Mouse (Mus musculus) urinary bladder, adult 2 months (tissue): Measurements from ENCODE around the gene Cdk12. TPM values are rescaled to one million over a fixed set of nuclear protein-coding genes. Genes with fewer than 3 reads are reported as not detected.

Source experiments
- DNase-seq: peaks from one replicate; pipeline ENCODE4 v3.0.0; 2022; ENCODE audit warnings: low spot score
- polyA plus RNA-seq: library from polyadenylated mRNA; depleted of rRNA; stranded (reverse); fragments of >200 nt; gene quantifications from 2 replicates; pipeline ENCODE4 v1.2.3, GENCODE M21; 2012

Cdk12 gene
- polyA plus RNA-seq, 1 experiment: 20.5 TPM

DNA sequence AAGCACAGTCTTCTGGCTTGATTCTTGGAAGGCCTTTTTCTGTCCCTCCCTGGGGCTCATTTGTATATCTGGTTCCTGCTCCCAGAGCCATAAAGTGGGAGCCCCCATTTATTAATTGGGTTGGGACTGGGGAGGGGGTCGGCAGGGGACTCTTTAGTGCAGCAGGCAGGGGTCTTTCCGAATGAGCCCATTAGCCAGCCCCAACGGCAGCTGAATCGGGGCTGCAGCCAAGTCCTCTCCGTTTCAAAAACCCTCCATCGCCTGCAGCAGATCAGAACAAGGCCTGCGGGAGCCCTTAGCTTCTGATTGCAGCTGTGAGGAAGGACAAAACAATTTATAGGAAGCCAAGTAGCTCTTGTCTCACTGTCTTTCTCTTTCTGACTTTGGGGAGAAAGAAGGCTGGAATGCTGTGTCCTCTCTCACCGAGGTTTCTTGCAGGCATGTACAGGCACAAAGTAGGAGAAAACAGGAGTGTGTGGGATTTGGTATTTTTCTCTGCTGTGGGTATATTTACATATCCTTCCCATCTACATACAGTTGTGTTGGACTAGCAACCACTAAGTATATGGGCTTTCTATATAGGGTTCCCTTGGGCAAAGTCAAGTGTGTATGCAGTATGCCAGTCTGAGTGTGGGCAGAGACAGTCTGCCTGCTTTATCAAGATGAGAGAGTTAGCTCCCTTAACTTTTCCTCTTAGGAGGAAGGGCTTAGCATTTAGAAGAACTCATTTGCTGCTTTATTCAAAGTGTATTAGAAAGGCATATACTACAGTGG, 58.0 kb downstream of the Cdk12 start:
- DNase-seq: no peak

DNA sequence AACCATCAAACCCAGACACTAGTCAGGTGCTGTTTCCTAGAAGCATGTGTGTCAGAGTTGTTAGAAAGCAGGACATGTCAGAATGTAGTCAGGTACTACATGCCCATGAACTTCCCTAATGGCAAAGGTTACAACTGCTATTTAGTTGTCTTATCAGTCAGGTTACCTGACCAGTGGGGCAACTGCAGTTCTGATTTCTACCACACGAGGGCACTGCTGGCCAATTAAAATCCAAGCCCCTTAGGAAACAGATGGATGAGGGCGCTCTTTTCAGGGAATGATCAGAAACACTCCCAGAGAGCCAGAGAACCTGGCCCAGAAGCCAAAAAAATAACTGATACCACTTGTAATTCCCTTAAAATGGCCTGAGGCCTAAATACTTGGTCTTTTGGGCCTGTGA, 62.2 kb downstream of the Cdk12 start:
- DNase-seq: peak; percentile 66

DNA sequence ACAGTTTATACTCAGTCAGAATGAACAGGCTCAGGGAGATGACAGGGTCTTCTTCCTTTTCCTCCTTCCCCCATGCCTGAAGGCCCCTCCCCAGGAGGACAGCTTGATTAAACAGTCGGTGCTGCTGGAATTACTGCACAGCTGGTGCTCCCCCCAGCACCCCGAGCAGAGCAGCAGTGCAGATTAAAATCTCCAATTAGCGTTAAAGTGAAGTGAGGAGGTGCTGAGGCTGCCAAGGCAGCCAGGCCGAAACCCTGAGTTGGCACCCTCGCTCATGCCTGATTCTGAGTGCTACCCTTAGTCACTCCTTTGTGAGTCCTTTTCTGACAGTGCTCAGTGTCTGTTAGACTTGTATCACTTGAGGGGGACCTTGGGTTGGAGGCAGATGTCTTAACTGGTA, 63.0 kb downstream of the Cdk12 start:
- DNase-seq: no peak

DNA sequence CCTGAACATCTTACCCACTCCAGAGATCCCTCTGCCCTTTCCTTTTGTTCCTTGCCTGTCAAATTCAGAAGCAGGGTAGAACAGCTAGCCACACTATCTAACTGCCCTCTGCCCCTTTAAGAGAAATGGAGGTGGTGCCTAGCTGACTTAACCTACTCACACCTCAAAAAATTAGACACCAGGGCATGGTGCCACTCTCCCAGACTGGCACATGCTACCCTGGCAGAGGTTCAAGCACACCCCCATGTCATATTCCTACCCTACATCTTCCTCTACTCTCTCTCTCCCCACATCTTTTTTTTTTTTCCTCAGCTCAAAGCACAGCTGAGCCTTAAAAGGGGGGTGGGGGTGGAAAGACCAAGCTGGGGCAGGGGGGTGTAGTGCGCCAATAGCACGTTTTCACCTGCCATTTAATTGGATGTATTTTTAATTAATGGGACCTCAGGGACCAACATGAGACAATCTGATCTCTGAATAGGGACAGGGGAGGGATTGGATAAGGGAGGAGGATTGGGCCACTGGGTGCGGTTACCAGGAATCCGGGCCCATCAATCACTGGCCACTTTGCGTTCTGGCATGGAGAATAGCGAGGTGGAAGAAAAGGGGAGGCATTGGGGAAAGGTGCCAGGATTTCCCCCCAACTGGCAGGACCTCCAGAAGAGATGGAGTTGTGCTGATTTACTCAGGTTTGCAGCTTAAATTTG, 64.0 kb downstream of the Cdk12 start:
- no peak for DNase-seq

DNA sequence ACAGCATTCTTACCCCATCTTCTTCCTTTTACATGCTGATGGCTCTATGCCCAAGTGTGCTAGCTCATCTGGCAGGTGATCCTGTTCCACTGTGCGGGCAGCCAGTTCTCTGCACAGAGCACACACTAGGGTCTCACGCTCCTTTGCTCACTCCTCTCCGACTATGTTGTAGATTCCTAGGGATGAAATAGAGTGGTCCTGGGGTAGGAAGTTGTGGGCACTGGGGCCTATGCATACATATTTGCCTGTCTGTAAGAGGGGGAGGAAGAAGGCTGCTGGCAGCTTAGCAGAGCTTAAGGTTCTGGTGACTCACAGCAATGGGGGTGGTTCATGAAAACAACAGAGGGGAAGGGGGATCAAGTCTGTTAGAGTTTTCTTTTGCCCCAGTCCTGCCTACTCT, 67.2 kb downstream of the Cdk12 start:
- DNase-seq: no peak

DNA sequence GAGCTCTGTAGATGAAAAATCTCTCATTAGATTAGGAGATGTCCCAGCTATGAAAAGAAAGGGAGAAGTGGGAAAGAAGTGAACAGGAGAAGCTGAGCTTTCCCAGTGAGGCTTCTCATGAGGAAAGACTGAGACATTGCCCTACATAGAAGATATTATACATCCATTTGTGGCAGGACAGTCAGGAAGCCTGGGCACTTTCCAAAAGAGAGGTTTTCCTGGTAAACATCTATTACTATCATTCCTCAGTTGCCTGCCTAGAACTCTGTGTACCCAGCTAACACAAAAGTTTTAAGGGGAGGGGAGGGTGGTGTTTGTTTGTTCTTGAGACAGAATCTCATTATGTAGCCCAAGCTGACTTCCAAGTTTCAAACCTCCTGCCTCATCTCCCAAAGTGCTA, 67.6 kb downstream of the Cdk12 start:
- DNase-seq: no peak

DNA sequence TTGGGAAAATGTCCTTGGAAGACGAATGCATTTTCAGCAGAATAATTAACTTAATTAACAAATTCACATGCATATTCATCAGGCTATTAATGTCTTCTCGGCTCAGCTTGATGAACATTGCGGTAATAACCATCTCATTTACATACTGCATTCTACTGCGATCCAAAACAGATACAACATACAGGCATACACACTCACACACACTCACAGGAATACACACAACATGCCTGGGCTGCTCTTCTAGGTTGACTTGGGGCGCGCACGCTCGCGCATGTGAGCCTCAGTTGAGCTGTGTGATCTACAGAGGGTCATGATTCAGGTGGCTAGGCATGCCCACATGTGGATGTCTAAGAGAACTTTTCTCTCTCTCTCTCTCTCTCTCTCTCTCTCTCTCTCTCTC, 80.9 kb downstream of the Cdk12 start:
- no peak for DNase-seq

DNA sequence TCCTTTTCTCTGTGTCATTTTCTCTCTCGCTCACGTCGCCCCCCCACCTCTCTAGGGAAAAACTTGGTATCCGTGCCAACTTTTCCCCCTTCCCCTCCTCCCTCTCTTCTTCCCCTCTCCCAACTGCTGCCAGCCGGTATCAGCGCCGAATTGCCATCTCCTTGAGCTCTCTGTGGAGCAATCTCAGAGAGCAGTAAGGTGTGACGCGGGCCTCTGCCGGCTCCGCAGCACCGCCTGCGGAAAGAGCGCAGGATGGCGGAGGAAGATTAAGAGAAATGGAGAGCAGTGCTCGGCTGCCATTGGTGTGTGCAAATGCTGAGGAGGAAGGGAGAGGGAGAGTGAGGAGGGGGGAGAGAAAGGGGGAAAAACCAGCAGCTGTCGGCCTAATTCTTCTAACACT, 81.4 kb downstream of the Cdk12 start:
- no peak for DNase-seq

DNA sequence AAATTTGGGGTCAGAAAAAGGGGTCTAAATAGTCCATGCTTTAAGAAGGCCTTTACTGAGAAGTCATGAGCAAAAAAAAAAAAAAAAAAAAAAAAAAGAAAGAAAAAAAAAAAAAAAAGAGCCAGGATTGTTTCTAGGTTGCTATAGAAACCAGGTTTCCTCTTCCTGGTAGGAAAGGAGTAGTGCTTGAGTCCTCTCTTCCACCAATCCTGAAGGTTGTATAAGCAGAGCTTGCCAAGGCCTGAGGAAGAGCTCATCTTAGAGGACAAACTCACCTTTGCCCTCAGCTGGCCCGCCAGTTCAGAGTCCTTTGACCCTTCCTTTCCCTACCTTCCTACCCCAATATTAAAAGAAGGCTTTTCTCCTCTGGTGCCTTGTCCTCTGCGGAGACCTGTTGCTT, 82.5 kb downstream of the Cdk12 start:
- DNase-seq: no peak

DNA sequence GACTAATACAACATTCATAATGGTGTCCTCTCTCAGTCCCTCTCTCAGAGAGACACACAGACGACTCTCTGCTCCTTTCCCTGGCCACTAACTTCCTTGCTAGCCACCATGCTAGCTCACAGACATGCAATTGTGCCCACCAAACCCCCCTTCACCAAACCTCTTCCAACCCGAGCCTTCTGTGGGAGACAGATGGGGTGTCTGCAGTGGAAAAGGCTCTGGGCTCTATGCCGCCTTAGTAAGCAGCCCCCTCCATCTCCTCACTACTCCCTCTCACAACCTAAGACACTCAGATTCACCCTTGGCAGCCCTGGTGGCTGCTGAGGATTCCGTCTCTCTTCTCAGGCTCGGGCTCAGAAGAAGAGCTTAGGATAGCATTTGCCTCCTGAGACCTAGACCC, 84.7 kb downstream of the Cdk12 start:
- DNase-seq: no peak

DNA sequence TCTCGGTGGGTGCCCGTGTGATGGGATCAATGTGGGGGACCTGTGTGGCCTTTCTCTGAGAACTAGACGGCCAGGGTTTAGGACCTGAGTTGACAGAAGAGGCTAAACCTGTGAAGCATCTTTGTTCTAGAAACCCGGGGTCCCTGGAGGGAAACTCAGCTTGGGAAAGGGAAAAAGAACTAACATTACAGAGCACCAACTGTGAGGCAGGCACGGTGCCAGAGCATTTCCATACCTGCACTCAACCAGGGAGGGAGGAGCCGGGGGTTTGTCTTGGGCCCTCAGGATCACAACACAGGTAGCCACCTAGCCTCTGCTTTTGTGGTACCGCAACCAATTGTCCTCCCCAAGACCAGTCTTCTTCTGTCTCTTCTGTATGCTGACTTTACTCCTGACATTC, 85.1 kb downstream of the Cdk12 start:
- no peak for DNase-seq

DNA sequence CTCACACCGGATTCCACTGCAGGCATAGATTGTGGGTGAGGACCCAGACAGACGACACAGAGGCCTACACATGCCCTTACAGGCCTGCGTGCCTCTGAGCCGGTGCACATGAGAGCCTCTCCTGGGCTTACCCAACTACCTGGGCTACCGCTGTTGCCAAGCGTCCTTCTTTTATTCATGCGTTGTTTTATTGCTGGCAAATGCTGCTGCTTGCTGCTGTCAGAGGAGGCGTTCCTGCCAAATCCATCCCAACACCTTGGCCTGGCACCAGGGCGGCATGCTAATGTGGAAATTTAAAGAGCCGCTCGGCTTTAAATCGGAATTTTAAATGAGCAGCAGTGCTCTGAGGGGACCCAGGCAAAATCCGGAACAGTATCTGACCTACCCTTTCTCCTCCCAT, 87.0 kb downstream of the Cdk12 start:
- DNase-seq: no peak

DNA sequence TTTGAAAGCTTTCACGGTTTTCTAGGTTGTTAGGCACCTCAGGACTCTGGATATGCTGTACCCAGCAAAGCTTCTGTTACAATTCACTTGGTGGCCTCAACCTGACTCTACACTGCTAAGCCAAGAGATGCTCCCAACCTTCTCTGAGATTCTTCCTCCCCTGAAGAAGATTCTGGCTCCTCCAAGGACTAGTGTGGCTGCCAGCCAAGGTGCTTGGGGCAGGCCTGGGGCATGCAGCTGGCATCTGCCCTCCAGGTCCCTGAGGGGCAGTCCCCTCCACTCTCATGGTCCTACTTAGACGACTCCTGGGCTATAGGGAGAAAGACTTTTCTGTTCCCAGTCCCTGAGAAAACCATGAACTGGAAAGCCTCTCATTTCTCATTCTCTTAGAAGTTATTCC, 88.0 kb downstream of the Cdk12 start:
- no peak for DNase-seq

DNA sequence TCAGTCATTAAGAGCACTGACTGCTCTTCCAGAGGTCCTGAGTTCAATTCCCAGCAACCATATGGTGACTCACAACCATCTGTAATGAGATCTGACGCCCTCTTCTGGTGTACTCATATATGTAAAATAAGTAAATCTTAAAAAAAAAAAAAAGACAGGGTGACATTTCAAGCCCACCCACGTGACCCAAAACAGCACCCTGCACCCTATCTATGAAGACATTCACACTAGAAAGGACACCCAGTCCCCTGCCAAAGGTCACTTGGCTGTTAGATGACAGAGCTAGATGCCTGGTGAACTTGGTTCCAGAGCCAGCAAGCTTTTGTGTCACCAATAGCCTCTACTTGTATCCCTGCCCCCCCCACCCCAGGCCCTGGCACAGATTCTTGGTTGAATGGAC, 90.2 kb downstream of the Cdk12 start:
- DNase-seq: no peak

DNA sequence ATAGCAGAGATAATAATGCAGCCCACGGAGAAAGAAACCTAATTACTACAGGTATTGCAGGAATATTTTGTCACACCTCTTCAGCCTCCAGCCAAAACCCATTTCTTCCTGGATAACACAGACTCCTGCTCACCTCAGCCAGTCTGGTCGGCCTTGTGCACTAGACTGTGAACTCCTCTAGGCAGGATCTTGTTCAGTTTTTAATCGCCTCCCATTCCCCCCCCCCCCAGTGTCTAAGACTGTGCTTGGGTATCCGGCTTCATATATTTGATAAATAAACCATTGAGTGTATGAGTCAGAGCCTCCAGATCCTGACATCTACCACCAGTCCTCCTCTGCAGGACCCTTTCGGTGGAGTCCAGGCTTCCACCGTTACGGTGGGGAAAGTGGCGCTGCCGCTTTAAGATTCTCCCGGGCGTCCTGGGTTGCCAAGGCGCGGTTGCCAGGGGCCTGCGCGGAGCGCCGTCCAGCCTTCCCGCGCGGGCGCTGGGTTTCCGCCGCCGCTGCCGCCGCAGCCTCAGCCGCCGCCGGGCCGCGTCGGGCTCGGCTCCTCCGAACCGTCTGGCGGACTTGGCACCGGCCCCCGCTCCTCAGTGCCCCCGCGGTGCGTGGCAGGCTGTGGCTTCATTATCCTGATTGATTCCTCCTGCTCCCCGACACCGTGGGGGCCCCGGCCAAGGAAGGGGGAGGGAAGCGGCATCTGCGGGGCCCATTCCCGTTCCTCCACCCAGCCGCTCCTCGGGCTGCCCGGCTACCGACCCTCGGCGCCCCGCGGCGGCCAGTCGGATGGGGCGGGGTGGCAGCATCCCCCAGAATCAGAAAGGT, 91.5 kb downstream of the Cdk12 start:
- peak; percentile 33 for DNase-seq

DNA sequence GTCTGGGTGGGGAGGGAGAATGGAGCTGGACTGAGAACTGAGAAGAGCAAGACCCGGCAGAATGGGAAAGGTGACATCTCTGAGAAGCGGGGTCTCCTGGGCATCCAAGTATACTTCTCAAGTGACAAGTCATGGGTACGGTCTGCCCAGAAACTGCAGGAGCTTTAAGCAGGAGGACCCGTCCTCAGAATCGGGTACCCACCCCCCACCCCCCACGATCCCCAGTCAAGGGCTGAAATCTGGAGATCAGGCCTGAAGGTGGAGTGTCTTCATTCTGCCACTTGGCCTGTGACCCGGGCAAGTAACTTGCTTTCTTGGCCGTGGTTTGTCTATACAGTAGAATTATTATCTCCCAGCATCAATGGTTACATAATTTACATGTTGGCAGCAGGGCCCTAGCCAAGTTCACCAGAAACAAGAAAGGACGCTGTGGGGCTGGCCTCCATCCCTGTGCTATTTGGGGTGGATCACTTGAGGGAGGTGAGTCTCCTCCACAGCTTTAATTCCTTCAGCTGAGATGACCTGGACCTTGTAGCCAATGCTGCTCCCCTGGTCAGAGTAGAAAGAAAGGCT, 92.2 kb downstream of the Cdk12 start:
- DNase-seq: no peak

DNA sequence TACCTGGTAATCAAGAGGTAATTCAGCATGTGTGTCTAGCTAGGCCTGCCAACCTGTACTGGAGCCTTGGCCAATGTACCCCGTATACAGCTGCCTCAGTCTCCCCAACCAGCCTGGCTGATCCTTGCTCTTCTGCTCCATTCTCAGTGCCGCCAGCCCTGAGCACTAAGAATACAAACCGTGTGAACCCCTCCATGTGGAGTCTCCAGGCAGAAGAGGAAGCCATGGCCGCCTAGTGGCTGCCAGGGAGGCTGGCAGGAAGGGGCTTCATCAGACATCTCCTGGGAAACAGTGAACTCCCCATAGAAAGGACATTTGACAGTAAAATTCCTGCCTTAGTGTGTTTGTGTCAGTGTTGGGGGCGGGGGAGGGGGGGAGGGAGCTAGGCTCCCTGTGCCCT, 93.4 kb downstream of the Cdk12 start:
- DNase-seq: no peak

DNA sequence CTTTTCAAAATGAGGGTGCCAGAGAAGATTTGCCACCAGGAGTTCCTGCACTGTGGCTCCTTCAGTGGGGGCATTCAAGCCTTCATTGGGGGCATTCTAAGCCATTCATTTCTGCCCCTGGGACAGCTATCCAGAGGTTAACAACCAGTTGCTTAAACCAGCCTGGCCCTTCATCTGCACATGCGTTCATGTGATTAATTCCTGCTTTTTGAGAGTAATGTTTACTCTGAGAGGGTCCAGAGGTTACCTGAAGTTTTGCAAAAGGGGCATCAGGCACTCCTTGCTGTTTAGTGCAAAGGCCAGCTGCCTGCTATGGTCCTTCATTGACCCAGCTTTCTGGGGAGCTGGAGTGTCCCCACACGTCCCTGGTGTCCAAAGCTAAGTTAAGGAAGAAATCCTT, 94.1 kb downstream of the Cdk12 start:
- no peak for DNase-seq

DNA sequence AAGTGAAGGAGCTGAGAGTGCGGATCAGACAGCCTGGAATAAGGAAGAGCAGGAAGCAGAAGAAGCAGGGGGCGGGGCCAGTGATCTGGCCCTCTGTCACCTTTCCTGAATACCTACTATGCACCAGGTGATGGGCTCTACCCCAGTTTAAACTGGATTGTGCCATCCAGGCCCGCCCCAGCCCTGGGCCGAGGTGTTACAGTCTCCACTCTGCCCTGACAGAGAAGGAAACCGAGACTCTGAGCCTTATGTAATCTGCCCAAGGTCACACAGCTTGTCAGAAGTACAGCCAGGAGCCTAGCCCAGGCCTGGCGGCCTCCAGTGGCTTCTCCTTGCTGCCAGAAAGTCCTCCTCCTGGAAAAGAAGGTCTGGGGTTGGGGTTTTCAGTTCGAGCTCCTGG, 94.9 kb downstream of the Cdk12 start:
- no peak for DNase-seq

DNA sequence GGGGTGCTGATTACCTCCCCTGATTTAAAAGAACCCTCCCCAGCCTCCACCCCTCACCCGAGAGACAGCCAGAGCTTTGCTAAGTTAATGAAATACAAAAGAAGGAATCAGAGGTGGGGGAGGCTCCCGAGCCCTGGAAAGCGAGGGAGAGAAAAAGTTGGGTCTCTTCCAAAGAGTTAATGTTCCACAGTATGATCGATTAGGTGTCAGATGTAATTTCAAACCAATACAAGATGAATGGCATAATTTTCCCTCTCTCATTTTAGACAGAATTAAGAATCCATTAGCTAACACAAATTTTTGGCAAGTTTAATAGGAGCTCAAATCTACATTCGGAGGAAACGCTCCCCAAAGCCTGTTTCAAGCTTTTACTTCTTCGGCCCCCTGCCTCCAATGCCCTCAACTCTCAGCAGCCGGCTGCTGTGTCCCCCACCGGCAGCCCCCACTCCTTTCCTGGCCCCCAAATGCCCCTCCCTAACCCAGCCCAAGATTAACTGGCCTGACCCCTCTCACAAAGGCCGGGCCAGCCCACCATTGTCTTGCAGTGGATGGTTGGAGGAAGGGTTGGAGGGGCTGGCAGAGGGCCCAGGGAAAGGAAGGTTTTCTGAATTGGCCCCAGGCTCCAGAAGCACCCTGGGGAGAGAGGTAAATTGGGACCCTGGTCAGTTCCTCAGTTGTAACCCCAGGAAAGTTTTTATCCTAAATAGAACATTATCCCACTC, 95.8 kb downstream of the Cdk12 start:
- no peak for DNase-seq

DNA sequence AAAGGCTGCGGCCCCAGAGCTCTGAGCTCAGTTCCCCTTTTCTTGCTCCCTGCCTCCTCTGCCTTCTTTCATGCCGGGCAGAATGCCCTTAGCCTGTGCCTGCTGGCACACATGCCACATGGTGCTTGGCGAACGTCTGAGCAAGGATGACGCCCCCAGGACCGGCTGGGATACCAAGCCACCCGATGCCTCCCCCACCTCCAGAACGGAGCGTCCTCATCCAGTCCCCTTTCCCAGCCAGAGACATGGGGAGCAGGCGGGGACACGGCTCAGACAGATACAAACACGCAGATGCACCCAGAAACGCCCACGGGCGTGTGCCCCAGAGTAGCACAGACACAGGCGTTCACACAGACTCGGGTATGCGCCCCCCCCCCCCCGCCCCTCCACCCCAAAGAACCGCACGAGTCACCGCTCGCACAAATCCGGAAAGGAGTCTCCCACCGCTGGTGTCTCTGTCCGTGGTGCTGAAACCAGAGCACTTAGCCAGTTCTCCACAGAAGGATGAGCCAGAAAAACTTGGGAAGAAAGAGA, 111.0 kb downstream of the Cdk12 start:
- DNase-seq: no peak

DNA sequence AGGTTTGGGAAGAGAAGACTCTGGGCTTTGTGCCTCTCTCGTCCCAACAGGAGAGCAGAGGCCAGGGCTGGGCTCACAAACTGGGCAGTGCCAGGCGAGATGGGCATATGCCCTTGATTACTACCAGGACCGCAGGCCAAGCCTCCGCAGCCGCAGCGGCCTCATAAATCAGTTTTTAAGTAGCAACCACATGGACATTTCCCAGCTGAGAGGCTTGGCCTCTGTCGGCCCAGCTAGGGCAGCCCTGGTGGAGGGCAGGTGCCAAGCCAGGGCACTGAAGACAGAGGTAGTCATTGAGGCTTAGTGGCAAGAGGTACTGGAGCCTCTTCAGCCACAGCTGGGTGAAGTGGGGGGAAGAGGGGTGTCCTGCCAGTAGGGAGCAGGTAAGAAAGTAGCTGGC, 114.6 kb downstream of the Cdk12 start:
- DNase-seq: no peak
